Mouse (Mus musculus): ENCODE results near the gene Cst8.
"Not testable (repeated sequence)": the region's sequence is repeated elsewhere in the genome, so short reads cannot be mapped to it uniquely, and the experiment has no call there.

Cst8 gene

DNA sequence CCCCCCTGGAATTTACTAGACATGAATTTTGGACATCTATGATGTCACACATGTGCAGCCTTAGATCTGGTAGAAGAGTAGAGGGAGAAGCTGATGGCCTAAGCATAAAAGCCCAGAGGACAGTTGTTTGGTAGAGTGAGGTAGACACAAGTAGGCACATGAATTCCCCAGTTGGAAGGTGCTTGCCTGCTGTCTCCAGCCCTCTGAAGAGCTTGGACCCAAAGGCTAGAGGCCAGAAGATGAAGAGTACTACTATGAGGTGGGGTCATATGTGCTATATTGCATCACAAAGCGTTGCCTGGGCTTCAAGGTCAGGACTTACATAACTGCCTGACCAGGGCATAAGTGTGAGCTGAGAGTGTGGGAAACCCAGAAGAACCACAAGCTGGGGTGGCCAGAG, at the start of gene Cst8:
Gene Cst8 (plus strand): TSS at position 301 of the 400 bp plus-strand sequence.
- DNase-seq = no peak

DNA sequence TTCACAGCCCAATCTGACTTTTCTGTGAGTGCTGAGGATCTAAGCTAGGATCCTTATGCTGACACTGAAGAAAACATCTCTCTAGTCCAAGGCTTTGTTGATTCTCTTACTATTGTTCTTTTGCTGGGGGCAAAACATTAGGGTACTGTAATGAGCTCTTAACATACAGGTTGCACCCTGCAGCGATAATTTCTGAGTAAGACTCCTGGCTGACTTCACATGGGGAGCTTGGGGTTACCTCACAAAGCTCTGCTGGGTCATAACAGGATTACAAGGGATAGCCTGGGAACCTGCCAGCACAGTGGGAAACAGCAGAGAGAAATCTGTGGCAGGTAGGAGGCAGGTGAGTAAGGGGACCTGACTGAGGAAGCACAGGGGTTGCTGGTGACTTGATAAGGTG, 48.5 kb upstream of the Cst8 start, which contains the start of gene Cstl1:
Gene Cstl1 (plus strand): TSS at position 301 of the 400 bp plus-strand sequence.
- no peak for DNase-seq

DNA sequence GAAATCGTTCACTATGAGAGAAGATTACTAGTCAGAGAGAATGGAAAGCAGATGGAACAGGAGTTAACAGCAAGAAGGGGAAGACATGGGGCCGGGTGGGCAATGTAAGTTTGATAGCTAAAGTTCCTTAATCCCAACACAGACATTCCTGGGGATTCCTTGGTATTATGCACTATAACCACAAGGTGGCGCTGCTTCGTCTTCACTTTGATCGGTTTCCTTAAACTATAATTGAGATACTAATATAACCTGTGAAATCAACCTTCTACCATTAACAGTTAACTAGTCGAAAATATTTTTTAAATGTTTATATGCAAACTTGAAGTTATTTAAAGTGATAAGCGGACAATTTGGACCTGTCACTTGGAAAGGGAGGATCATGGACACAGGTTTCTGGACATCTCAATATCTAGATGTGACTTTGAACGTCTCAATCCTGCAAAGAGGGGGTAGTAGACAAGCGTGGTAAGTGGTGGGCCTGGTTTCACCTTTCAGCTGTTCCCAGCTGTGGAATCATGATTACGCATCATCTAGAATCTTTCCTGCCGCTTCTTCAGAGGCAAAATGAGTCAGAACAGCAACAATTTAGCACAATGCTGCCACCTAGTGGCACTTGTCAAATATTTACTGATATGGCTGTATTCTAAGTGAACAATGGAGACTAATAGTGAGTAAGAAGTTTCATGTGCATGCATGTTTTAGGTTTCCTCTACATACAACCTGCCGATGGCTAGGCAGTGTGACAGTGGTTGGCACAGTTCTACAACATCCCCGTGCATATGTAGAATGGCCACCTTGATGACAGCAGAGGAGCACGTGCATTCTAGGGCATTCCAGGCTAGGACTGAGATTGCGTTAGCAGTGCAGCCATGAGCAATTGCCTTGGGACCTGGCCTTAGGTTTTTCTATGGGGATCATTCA, 46.4 kb upstream of the Cst8 start:
- DNase-seq = peak; percentile 68 to 79

DNA sequence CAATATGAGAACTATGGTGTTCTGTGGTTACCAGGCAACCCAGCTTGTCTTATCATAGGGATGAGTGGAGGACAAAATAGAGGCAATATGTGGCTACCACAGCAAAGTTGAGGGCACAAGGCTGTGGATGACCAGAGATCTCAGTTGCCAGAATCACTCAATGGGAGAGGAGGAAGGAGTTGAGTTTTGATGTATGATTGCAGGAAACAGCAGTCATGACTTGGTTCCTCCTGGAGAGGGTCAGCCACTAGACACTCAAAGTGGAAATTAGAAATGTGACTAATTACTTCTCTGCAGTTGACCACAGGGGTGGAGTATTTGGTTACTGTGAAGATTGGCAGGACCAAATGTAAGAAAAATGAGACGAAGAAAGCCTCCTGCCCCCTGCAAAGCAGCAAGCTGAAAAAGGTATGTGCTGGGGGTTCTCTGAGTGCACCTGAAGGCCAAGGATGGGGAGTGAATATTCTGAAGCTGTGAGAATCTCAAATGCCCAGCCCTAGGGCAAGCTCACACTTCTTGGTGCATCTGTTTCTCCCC, 44.2 kb upstream of the Cst8 start:
- no peak for DNase-seq

DNA sequence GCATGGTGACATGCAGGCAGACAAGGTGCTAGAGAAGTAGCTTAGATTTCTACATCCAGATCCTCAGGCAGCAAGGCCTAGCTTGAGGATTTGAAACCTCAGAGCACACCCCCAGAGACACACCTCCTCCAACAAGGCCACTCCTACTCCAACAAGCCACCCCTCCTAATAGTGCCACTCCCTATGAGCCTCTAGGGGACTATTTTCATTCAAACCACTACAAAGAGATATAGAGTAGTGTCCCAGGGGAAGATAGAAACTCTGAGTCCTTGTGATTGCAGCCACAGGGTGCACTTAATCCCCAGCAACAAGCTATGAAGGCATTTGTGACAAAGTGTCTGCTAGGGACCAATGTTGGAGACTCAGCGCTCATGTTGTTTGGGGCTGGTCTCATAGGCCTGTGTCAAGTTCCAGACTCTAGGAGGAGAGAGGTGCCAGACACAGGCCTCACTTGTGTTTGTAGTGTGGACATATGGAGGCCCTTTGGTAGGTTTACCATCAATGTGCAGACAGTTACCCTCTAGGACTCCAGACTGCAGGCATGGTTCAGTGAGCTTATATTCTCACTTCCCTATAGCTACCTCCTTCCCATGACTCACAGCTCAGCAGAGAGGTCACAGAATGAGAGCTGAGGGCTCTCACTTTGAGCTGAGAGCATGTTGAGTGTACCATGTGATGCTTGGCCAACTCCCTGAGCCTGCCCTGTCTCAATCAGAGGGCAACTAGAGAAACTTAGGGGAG, 34.8 kb upstream of the Cst8 start:
- DNase-seq = no peak

DNA sequence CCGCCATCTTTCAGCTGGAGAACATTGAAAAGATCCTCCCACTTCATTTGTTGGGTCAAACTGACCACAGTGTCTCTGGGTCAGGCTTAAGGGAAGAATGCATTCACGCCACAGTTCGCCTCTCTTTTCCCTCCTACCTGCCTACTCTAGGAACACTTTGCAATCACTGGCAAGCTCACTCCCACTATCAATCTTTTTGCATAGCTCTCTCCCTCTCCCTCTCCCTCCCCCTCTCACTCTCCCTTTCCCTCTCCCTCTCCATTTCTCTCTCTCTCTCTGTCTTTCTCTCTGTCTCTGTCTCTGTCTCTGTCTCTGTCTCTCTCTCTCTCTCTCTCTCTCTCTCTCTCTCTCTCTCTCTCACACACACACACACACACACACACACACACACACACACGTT, 27.2 kb upstream of the Cst8 start, which contains the start of gene Cst11:
Gene Cst11 (minus strand): TSS at position 101 of the 400 bp plus-strand sequence.
- DNase-seq = not testable (repeated sequence)

DNA sequence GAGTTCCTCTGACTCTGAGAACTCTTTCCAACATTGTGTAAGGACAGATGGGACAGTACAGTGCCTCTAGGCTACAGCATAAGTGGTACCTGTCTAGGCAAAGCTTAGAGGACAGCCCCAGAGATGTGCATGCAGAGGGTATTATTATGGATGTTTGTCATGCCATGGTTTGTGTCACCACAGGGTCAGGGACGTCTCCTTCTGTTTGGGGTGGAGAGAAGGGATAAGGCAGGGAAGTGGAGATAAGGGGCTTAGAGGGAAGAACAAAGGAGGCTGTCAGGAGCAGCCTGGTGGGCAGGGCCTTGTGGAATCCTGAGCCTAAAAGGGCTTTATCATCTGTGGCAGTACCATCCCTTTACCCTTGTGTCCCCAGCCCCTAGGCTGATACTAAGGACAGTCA, 16.9 kb upstream of the Cst8 start, which contains the start of gene 8030411F24Rik:
Gene 8030411F24Rik (plus strand): TSS at position 301 of the 400 bp plus-strand sequence.
- DNase-seq = no peak

DNA sequence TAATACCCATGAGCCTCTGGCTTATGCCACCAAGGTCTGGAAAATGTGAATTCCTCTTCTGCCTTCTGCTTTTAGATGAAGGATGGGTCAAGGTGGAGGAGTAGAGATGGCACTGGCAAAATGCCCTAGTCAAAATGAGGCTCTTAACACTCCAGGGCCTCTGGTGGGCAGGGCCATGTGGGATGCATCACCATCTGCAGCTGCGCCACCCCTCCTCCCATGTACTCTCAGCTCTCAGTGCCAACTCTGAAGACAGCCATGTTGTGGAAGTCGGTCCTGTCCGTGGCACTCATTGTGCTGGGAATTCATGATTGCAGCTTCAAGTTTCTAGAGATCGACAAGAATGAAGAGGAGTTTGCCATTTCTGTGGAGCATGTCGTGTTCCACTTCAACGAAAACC, 9.4 kb upstream of the Cst8 start, which contains the start of gene Cst12:
Gene Cst12 (plus strand): TSS at position 220 of the 400 bp plus-strand sequence.
- DNase-seq = no peak

DNA sequence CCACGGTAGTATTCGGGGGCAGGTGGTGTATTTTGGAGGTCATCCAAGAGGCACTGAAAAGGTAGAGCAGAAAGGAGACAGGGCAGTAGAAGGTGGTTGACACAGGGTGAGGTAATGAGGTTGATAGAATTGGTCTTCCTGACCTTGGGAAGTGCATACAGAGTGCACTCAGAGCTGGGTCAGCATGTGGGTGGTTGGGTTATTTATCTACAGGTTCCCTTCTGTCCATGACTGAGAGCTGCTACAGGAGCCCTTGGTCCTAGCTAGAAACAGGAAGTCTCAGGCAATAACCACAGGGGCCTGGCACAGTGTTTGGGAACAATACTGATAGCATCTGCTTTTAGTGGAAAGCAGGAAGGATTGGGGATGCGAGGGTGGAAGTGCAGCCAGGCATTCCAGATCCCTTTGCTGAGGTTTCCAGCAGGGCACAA, 2.9 kb downstream of the Cst8 start:
- DNase-seq = peak in 1 of 2 experiments; percentile 5

DNA sequence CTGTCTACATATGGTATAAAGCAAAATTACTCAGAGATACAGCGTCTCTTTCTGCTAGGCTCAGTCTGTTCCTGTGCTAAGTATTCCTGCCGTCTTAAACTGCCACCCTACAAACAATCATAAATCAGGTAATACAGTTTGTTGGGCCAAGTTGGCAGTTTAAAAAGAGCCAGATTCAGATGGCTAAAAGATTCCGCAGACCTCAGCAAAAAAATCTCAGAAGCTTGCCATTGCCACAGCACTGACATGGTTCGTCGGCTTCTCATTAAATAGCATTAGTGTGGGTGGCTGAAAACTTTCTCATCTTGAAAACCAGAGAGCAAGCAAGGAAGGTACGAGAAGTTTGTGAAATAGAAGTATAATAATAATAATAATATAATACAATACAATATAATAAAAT, 8.1 kb downstream of the Cst8 start:
- DNase-seq = no peak

DNA sequence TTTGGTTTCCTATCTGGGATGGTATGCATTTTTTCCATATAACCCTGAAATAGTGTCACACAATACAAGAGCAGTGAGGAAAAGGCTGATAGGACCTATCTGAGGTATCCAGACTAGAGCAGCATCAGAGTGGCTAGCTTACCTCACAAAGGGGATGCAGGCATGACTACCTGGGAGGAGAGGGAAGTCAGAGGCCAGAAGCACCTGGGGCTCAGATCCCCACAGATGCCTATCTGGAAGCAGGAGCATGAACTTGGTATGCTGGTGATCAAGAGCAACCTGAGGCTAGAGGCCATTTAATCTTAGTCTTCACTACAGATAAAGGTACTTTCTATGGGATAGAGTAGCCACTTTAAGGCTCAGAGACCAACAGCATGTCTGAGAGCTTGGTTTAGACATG, 21.3 kb downstream of the Cst8 start, which contains the start of gene Cst13:
Gene Cst13 (plus strand): TSS at position 173 of the 400 bp plus-strand sequence.
- DNase-seq = no peak

DNA sequence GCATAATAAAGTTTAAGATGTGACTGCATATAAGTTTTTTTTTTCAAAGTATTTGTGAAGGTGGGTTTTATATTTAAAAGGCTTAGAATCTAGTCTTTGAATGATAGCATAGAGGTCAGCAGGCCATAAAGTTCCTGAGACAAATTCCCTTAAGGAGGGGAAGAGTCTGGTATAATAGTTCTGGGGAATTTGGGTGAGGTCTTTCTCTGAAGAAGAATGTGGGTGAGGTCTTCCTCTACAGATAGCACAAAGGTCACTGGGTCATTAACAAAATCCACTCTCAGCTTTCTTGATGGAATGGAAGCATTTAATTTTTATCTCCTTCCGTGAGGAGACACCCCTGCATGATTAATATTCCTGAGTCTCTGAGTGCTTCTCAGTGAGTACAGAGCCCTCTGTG, 27.4 kb downstream of the Cst8 start:
- DNase-seq = no peak

DNA sequence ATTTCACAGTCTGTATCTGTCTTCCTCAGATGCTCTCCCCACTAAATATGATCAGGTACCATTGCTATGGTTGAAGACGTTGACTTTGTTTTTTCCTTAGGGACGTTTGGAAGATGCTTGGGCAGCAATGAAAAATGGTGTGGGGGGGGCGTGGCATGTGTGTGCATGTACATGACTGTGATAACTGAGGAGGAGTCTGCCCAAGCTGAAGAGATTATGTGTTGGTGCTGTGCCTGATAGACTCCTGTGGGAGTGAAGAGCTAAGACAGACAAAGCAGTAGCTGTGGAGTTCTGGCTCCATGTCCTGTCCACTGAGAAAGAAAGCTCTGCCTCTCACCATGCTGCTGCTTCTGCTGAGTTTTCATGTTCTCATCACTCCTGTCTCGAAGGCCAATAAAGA, 36.3 kb downstream of the Cst8 start, which contains the start of gene Cst9:
Gene Cst9 (plus strand): TSS at position 236 of the 400 bp plus-strand sequence.
- no peak for DNase-seq

DNA sequence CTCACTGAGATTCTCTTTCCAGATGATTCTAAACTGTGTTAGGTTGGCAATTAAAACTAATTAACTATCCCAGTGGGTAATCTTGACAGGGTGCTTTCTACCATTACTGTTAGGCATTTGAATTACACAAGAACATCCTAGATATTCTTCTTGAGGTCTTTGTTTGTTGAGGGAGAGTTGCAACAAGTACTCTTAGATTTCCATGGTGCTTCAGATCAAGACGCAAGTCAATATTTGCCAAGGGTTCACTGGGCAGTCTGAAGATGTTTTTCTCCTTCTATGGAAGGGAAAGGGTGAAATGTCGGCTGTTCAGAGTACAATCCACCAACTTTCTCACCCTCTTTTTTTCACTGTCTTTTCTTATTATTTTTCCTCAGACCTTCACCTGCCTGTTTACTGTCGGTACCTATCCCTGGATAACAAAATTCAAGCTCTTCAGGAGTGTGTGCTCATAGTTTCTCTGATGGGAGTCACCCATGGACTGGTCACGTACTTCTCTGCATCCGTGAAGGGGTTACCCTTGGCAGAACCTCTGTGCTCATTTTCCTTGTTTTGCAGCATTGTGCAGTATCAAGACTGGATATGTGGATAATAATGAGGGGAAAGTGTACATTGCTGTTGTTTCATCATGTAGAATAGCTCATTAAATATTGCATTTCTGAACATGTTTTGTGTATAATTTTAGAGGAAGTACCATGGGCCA, 39.6 kb downstream of the Cst8 start:
- no peak for DNase-seq

DNA sequence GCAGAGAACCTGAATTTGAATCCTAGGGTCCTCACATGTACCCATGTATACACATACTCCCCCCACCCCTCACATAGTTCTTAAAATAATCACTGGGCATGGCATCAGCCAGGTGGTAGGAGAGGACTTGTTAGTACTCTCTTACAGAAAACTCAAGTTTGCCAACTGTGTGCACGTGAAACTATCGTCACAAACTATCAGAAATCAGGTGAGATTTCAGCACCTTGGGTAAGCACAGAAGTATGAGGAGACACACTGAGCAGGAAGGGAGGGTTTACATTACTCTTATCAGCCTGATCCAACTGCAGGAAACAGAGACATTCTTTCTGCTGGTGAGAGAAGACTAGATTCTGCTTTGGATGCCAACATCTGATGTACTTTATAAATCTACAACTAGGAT, 40.6 kb downstream of the Cst8 start:
- DNase-seq = no peak

DNA sequence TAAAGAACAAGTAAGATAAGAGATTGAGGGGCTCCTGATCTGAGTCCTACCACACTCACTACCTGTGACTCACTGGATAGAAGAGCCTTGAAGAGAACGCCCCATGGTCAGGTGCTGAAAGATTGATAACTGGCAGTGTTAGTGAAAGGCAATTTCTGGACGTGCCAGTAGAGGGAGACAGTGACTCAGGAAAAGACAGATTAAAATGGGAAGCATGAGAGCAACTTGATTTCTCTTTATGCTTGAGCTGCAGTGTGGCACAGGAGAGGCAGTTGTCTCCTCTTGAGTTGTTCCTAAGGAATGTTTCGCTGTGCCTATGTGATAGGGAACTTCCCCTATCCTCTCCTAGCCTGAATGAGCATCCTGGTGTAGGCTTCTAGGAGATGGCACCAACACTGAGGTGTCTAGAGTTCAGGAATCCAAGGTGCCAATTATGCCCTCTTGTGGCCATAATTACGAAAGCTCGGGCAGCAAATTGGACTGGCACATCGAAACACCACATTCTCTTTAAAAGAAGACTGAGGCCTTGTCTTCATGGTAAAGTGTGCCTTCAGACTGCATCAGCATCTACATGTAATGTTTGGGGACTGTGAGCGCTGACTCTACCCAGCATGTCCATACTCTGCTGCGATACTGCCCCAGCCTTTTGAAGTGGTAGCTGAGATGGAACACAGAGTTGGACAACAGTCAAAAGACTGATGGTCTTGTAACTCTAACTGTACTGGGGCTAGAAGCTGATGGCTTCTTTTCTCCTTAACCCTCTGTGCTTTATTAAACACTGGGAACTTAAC, 52.7 kb downstream of the Cst8 start:
- peak; percentile 73 to 81 for DNase-seq
